Mouse (Mus musculus): ENCODE results near the gene Lenep.
"Not testable (repeated sequence)": the region's sequence is repeated elsewhere in the genome, so short reads cannot be mapped to it uniquely, and the experiment has no call there.

DNA sequence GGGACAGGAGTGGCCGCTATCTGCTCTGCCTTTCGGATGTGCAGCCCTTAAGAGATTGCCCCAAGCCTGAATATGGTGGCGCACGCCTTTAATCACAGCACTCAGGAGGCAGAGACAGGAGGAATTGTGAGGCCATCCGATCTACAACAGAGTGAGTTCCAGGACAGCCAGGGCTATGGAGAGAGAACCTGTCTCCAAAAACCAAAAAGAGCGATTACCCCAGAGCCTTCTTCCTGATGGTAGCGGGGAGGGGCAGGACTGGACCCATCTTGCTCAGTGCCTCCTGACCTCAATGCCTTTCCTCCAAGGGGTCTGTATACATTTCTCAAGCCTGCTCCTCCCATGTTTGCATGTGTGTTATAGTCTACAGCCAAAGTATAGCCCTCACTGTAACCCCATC lies 26.4 kb upstream of the Lenep start:
- TF ChIP-seq POLR2A (IDR thresholded peaks at IDR 0.05; ENCODE audit: control insufficient read depth, extremely low read depth, insufficient read depth, low read length, poor library complexity); CTCF (IDR thresholded peaks at IDR 0.05; ENCODE audit: borderline replicate concordance, control insufficient read depth, extremely low read depth, insufficient read depth, low read length, poor library complexity): not testable (repeated sequence)

Measured in thymus, adult 2 months (tissue).